In genomic region chr7:73508688-73509087, GRCm38 (mm10) we compare ENCODE assay signal across 15 mouse cellular contexts.
"Had no signal": no experiment of that assay in that cellular context is flagged by ENCODE, and none has a peak within 500 bp of the region (broad histone marks: within the 10 kb centered on the region; RNA-seq: fewer than 3 reads in every experiment).

No protein-coding gene starts in this region.

- H3K4me3 ChIP-seq: left cerebral cortex, adult 2 months; liver, embryonic 13.5 days had no signal

- DNase-seq: layer of hippocampus, postnatal 36 days; liver, embryonic 13.5 days; lung, adult 2 months; lung, postnatal 14 days; lung, postnatal 4 days; midbrain, embryonic 14.5 days; right cerebral cortex, postnatal 14 days; right cerebral cortex, postnatal 4 days; thymus, adult 2 months; thymus, postnatal 14 days; thymus, postnatal 4 days had no signal

- H3K9ac ChIP-seq: liver, embryonic 13.5 days had no signal

- H3K27ac ChIP-seq: kidney, postnatal 0 days; left cerebral cortex, adult 2 months; liver, embryonic 13.5 days; stomach, postnatal 0 days had no signal

- H3K4me2 ChIP-seq: liver, embryonic 13.5 days; midbrain, embryonic 11.5 days had no signal

- H3K4me1 ChIP-seq: liver, embryonic 13.5 days had no signal

- H3K9me3 ChIP-seq: liver, embryonic 13.5 days had no signal

- H3K27me3 ChIP-seq: liver, embryonic 13.5 days had no signal
